Mouse (Mus musculus) neural tube, embryonic 11.5 days (tissue): ENCODE results near the gene Gm15013. TPM values are rescaled to one million over a fixed set of nuclear protein-coding genes. Genes with fewer than 3 reads are reported as not detected.
A peak's percentile ranks its signal among the peaks of the same experiment; 100 is the strongest.
"Not testable (repeated sequence)": the region's sequence is repeated elsewhere in the genome, so short reads cannot be mapped to it uniquely, and the experiment has no call there.

ENCODE experiments used
- ATAC-seq: fragments of 200-750 bp; cut with Nextera tagmentation; 2 replicates; pipeline ENCODE4 v1.8.0; 2017; ENCODE audit warnings: moderate number of reproducible peaks, mild to moderate bottlenecking, moderate TSS enrichment, moderate library complexity; ENCODE audit not compliant: insufficient read depth, low FRiP score, low TSS enrichment
- DNase-seq: peaks from one replicate; pipeline ENCODE4 v3.0.0-alpha.2; 2015; ENCODE audit warnings: low spot score
- H3K27ac ChIP-seq: fragments of 300-500 bp; sonication (generic); 2 replicates; pipeline ENCODE4 v1.5.1; 2014; ENCODE audit warnings: low read depth, mild to moderate bottlenecking, low read length
- H3K27me3 ChIP-seq: fragments of 300-500 bp; sonication (generic); 2 replicates; pipeline ENCODE4 v1.6.1; 2014; ENCODE audit warnings: mild to moderate bottlenecking, low read length, mixed read lengths; ENCODE audit not compliant: control insufficient read depth, insufficient read depth
- H3K36me3 ChIP-seq: fragments of 300-500 bp; sonication (generic); 2 replicates; pipeline ENCODE4 v1.6.1; 2014; ENCODE audit warnings: mild to moderate bottlenecking, low read length, moderate library complexity, mixed read lengths; ENCODE audit not compliant: control insufficient read depth, insufficient read depth
- H3K4me1 ChIP-seq: fragments of 300-500 bp; sonication (generic); 2 replicates; pipeline ENCODE4 v1.6.1; 2014; ENCODE audit warnings: low read length, mixed read lengths; ENCODE audit not compliant: control insufficient read depth, insufficient read depth
- H3K4me2 ChIP-seq: fragments of 300-500 bp; sonication (generic); 2 replicates; pipeline ENCODE4 v1.6.1; 2014; ENCODE audit warnings: low read depth, mild to moderate bottlenecking, moderate library complexity
- H3K4me3 ChIP-seq: fragments of 300-500 bp; sonication (generic); 2 replicates; pipeline ENCODE4 v1.5.1; 2014; ENCODE audit warnings: low read depth, low read length
- H3K9ac ChIP-seq: fragments of 300-500 bp; sonication (generic); 2 replicates; pipeline ENCODE4 v1.6.1; 2014; ENCODE audit warnings: mild to moderate bottlenecking, low read length
- H3K9me3 ChIP-seq: fragments of 300-500 bp; sonication (generic); 2 replicates; pipeline ENCODE4 v1.6.1; 2016; ENCODE audit warnings: low read length; ENCODE audit not compliant: control insufficient read depth
- WGBS: fragments of 180-500 bp; shearing (Covaris S2); extraction: QIAGEN DNeasy Blood & Tissue Kit; methylation state at CpG from one replicate; pipeline ENCODE4 v1.1.7; 2014; 5-methylcytosine and 5-hydroxymethylcytosine counted together
- polyA plus RNA-seq: library from polyadenylated mRNA; unstranded; fragments of >200 nt; fragmentation: Nextera tagmentation; extraction: Ambion mirVana; gene quantifications from 2 replicates; pipeline ENCODE4 v1.2.1, GENCODE M21; 2014

Gene Gm15013
- polyA plus RNA-seq, result not detected in 2 replicates

DNA sequence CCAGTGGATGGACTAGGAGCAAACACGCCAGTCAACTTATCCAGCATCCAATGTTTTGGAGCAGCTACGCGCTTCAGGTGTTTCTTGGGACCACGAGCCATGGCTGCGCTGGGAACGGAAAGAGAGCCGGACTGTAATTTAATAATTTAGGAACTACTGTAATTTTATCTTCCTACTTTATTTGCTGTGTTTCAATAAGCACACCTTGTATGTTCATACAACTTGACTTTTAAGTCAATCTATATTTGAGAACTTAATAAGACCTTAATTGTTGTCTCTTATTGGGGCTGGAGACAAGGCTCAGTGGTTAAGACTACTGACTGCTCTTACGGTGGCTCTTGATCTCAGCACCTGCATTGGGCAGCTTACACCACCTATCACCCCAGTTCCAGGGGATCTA lies at the start of gene Gm15013:
Gene Gm15013 (minus strand): TSS at position 101 of the 400 bp plus-strand sequence.
- no peak for ATAC-seq
- Histone ChIP-seq H3K36me3 (no peaks in the 10 kb centered on the region), H3K4me3 (no peak within 1 kb of the TSS), H3K9me3 (no peaks in the 10 kb centered on the region), H3K27ac (no peak within 1 kb of the TSS), H3K4me2 (no peak within 1 kb of the TSS), H3K4me1 (no peaks in the 10 kb centered on the region), H3K27me3 (no peaks in the 10 kb centered on the region), H3K9ac (no peak within 1 kb of the TSS)
- WGBS, result 95% methylated on average over 8 of the region's 8 CpGs
- no peak for DNase-seq

DNA sequence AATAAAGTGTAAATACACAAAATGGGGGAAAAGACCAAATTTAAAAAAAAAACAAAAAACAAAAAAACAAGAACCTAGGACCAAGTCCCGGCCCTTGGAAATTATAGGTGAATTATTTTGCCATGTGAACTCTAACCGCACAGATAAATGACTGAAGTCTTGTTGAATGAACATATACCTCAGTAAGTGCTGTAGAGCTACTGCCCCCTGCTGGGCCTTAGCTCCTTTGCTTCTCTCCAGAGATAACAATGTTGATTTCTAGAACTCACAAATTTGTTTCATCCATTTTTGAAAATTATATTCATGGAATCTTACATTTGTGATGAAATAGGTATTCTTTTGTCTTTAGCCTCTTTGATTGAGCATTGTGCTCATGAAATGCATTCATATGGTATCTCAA lies 48.3 kb upstream of the Gm15013 start:
- Histone ChIP-seq H3K9ac (no peak overlapping the region), H3K27ac (no peak overlapping the region), H3K4me1 (no peaks in the 10 kb centered on the region), H3K4me3 (no peak overlapping the region), H3K9me3 (no peaks in the 10 kb centered on the region), H3K27me3 (no peaks in the 10 kb centered on the region), H3K36me3 (no peaks in the 10 kb centered on the region), H3K4me2 (no peak overlapping the region)
- DNase-seq (peak; percentile 24), ATAC-seq (no peak)
- WGBS, result 86% methylated on average over 2 of the region's 2 CpGs

DNA sequence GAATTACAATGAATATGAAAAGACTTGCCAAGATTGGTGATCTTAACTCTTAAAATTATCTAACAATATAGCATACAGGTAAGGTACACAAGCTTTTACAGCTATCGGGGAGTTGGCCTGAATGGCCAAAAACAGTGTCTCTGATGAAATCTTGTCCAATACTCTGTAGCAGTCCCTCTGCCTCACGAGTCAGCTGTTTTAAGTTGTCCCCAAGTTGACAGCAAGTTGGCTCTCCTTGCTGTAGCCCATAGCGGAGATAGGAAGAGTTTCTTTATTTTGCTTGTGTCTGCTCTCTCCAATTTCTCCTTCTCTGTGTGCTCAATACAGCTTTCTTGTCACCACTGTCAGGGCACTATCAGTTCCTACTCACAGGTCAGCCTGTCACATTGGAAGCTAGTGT lies 44.4 kb upstream of the Gm15013 start:
- H3K9me3 ChIP-seq, H3K36me3 ChIP-seq: not testable (repeated sequence)

DNA sequence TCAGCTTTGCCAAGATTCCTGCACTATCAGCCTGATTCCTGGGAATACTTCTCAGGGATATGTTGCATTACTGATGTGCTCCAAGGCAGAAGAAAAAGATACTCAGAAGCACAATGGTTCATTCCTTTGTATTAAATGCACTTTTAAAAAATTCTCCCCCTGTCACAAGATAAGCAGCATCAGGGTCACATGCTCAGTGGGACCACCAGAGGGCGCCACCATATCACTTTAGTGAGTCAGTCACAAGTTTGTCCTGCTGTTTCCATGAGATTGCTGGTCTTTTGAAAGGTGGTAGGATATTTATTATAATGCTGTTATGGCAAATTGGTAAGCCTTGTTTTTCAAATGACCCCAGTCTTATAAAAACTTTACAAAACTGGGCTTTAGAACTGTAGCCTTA lies 37.6 kb upstream of the Gm15013 start:
- Histone ChIP-seq H3K36me3 (no peaks in the 10 kb centered on the region), H3K4me2 (no peak overlapping the region), H3K9me3 (no peaks in the 10 kb centered on the region), H3K27me3 (no peaks in the 10 kb centered on the region), H3K4me3 (no peak overlapping the region), H3K9ac (no peak overlapping the region), H3K27ac (no peak overlapping the region), H3K4me1 (no peaks in the 10 kb centered on the region)
- 4% methylated on average over 1 of the region's 1 CpGs for WGBS
- ATAC-seq (no peak), DNase-seq (peak; percentile 27)

More for the DNA sequence above, 44.4 kb upstream of the Gm15013 start:
- not testable (repeated sequence) for DNase-seq, H3K27me3 ChIP-seq, H3K4me2 ChIP-seq, H3K27ac ChIP-seq, ATAC-seq, H3K4me1 ChIP-seq, H3K4me3 ChIP-seq, H3K9ac ChIP-seq
- 89% methylated on average over 3 of the region's 3 CpGs for WGBS

- ATAC-seq, result no peak
- Histone ChIP-seq H3K36me3 (no peaks in the 10 kb centered on the region), H3K27ac (no peak overlapping the region), H3K4me1 (no peaks in the 10 kb centered on the region), H3K27me3 (no peaks in the 10 kb centered on the region), H3K9me3 (no peaks in the 10 kb centered on the region), H3K4me2 (no peak overlapping the region), H3K9ac (no peak overlapping the region), H3K4me3 (no peak overlapping the region)
- DNase-seq, result no peak
- WGBS, result 92% methylated on average over 5 of the region's 5 CpGs
Observed at GRCm38 (mm10) chrX:139737066-139737465, 22.8 kb upstream of the Gm15013 start.

- Histone ChIP-seq H3K27ac (no peak overlapping the region), H3K4me1 (no peaks in the 10 kb centered on the region), H3K9ac (no peak overlapping the region), H3K4me2 (no peak overlapping the region), H3K27me3 (no peaks in the 10 kb centered on the region), H3K36me3 (no peaks in the 10 kb centered on the region), H3K4me3 (no peak overlapping the region), H3K9me3 (no peaks in the 10 kb centered on the region)
- DNase-seq (no peak), ATAC-seq (no peak)
- WGBS, result 89% methylated on average over 3 of the region's 3 CpGs
Observed at GRCm38 (mm10) chrX:139730541-139730940, 16.3 kb upstream of the Gm15013 start.

GRCm38 (mm10) chrX:139722350-139722749 lies 8.1 kb upstream of the Gm15013 start:
- H3K9ac ChIP-seq, result no peak overlapping the region
- no peaks in the 10 kb centered on the region for H3K4me1 ChIP-seq
- no peaks in the 10 kb centered on the region for H3K36me3 ChIP-seq
- 88% methylated on average over 2 of the region's 2 CpGs for WGBS
- H3K4me2 ChIP-seq, result no peak overlapping the region
- H3K4me3 ChIP-seq, result no peak overlapping the region
- no peaks in the 10 kb centered on the region for H3K27me3 ChIP-seq
- H3K9me3 ChIP-seq, result no peaks in the 10 kb centered on the region
- ATAC-seq (no peak), DNase-seq (no peak)
- H3K27ac ChIP-seq, result no peak overlapping the region

GRCm38 (mm10) chrX:139684775-139685695 lies 29.2 kb downstream of the Gm15013 start, which contains the start of gene Tbc1d8b:
TSS of gene Tbc1d8b (plus strand) at chrX:139684996.
- Histone ChIP-seq H3K9me3 (no peaks in the 10 kb centered on the region), H3K4me2 (peak within 1 kb of the TSS; percentile 49), H3K9ac (peak within 1 kb of the TSS; percentile 26; the same call in 1 of the 2 replicates), H3K4me1 (no peaks in the 10 kb centered on the region), H3K4me3 (peak within 1 kb of the TSS; percentile 44), H3K36me3 (no peaks in the 10 kb centered on the region), H3K27me3 (no peaks in the 10 kb centered on the region; the same call in 1 of the 2 replicates), H3K27ac (no peak within 1 kb of the TSS)
- ATAC-seq (peak; percentile 98), DNase-seq (peak; percentile 67)
- 14% methylated on average over 43 of the region's 43 CpGs for WGBS

DNA sequence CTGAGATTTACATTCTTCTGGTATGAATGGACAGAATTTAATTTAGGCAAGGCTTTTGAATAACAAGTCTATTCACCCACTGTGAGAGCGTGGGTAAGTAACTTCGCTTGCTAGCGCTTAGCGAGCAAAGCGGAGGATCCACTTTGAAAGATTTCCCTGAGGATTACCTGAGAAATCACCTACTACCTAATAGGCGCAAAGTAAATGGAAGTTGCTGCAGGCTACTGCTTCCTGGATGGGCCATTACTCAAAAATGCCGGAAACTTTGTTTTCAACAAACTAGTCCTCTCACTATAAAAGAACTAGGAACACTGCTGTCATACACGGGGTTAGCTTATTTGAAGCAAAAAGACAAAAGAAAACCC lies 29.9 kb downstream of the Gm15013 start:
- DNase-seq, result no peak
- Histone ChIP-seq H3K9me3 (no peaks in the 10 kb centered on the region), H3K36me3 (no peaks in the 10 kb centered on the region), H3K9ac (no peak overlapping the region), H3K4me3 (peak overlapping the region; percentile 44), H3K27ac (no peak overlapping the region), H3K27me3 (no peaks in the 10 kb centered on the region; the same call in 1 of the 2 replicates), H3K4me1 (no peaks in the 10 kb centered on the region), H3K4me2 (peak overlapping the region; percentile 49)
- no peak; the same call in 1 of the 2 replicates for ATAC-seq
- WGBS, result 28% methylated on average over 8 of the region's 8 CpGs
